Mouse (Mus musculus) kidney, embryonic 15.5 days (tissue): Measurements from ENCODE around the gene 1700029J07Rik. TPM values are rescaled to one million over a fixed set of nuclear protein-coding genes. Genes with fewer than 3 reads are reported as not detected.

Experiments used
- polyA plus RNA-seq: library from polyadenylated mRNA; unstranded; fragments of >200 nt; fragmentation: Nextera tagmentation; extraction: Ambion mirVana; gene quantifications from 2 replicates; pipeline ENCODE4 v1.2.1, GENCODE M21; 2015

The 1700029J07Rik gene
- polyA plus RNA-seq, 1 experiment from 2014 or later, result 4.9 TPM

Other genes starting within 250 kb of the 1700029J07Rik start
- gene Pdlim3, start 89.8 kb downstream of the 1700029J07Rik start, polyA plus RNA-seq, result 13.2 and 23.7 TPM in 2 replicates
- gene Ccdc110, start 40.6 kb downstream of the 1700029J07Rik start, polyA plus RNA-seq, result not detected in 2 replicates
- 81.8 and 83.5 TPM in 2 replicates for gene Ufsp2, start 276 bp upstream of the 1700029J07Rik start, polyA plus RNA-seq
- gene Lrp2bp, start 24.1 kb upstream of the 1700029J07Rik start, polyA plus RNA-seq, result 0.61 and 0.76 TPM in 2 replicates
- 23.6 and 24.9 TPM in 2 replicates for gene Ankrd37, start 30.5 kb upstream of the 1700029J07Rik start, polyA plus RNA-seq
- gene Cfap97, start 176.5 kb upstream of the 1700029J07Rik start, polyA plus RNA-seq, result 23.7 and 31.0 TPM in 2 replicates
- 5.1 and 6.3 TPM in 2 replicates for gene Snx25, start 176.9 kb upstream of the 1700029J07Rik start, polyA plus RNA-seq
- 561 and 585 TPM in 2 replicates for gene Slc25a4, start 236.0 kb upstream of the 1700029J07Rik start, polyA plus RNA-seq